Mouse (Mus musculus) MEL (cell line): ENCODE results near the gene Cd151. TPM values are rescaled to one million over a fixed set of nuclear protein-coding genes. Genes with fewer than 3 reads are reported as not detected.

ENCODE experiments used
- DNase-seq: peaks from one replicate; pipeline ENCODE4 v3.0.0; 2011; ENCODE audit warnings: low read depth, low spot score
- H3K27ac ChIP-seq: 2 replicates; pipeline ENCODE4 v1.5.1; 2012; ENCODE audit warnings: low read depth, mild to moderate bottlenecking, control low read depth, low read length, moderate library complexity; ENCODE audit not compliant: control insufficient read depth
- H3K27me3 ChIP-seq, 2 experiments: fragments of 150-350 bp in 1 of 2; sonication (generic) in 1 of 2; 2 replicates each; pipeline ENCODE4 v1.6.1; 2012; ENCODE audit warnings: low read length in 2 of 2, mild to moderate bottlenecking in 2 of 2, improper control_type of control experiment in 1 of 2, moderate library complexity in 1 of 2; ENCODE audit not compliant: insufficient read depth in 2 of 2, control insufficient read depth in 1 of 2
- H3K36me3 ChIP-seq, 2 experiments: 2 replicates each; pipeline ENCODE4 v1.6.1; 2012 to 2014; ENCODE audit warnings: low read length in 2 of 2, improper control_type of control experiment in 1 of 2, inconsistent platforms in 1 of 2, mild to moderate bottlenecking in 1 of 2; ENCODE audit not compliant: insufficient read depth in 2 of 2, control insufficient read depth in 1 of 2
- H3K4me1 ChIP-seq, 2 experiments: fragments of 150-350 bp in 1 of 2; sonication (generic) in 1 of 2; 2 replicates each; pipeline ENCODE4 v1.6.1; 2012; ENCODE audit warnings: low read length in 2 of 2, improper control_type of control experiment in 1 of 2, mild to moderate bottlenecking in 1 of 2; ENCODE audit not compliant: insufficient read depth in 2 of 2, control insufficient read depth in 1 of 2
- H3K4me3 ChIP-seq, 2 experiments: fragments of 150-350 bp in 1 of 2; sonication (generic) in 1 of 2; 2 replicates each; pipeline ENCODE4 v1.5.1; 2012; ENCODE audit warnings: low read depth in 2 of 2, low read length in 2 of 2, mild to moderate bottlenecking in 2 of 2, moderate library complexity in 2 of 2, control low read depth in 1 of 2, improper control_type of control experiment in 1 of 2; ENCODE audit not compliant: control insufficient read depth in 1 of 2, insufficient read depth in 1 of 2
- H3K79me2 ChIP-seq: 2 replicates; pipeline ENCODE4 v1.6.1; 2012; ENCODE audit warnings: mild to moderate bottlenecking, low read length, moderate library complexity; ENCODE audit not compliant: control insufficient read depth, poor library complexity, insufficient read depth
- H3K9ac ChIP-seq: 2 replicates; pipeline ENCODE4 v1.6.1; 2012; ENCODE audit warnings: low read depth, mild to moderate bottlenecking, control low read depth, low read length, moderate library complexity; ENCODE audit not compliant: control insufficient read depth, poor library complexity, severe bottlenecking
- H3K9me3 ChIP-seq: fragments of 150-350 bp; sonication (generic); replicated peaks from 2 replicates; pipeline ENCODE4 v1.6.1; 2012; ENCODE audit warnings: mild to moderate bottlenecking, low read length, improper control_type of control experiment, moderate library complexity; ENCODE audit not compliant: insufficient read depth
- CTCF ChIP-seq, 3 experiments: IDR thresholded peaks in 2 of 3; conservative IDR thresholded peaks in 1 of 3; 2 replicates each; pipeline ENCODE4 v1.5.1; 2011 to 2012; ENCODE audit warnings: low read length in 3 of 3, low read depth in 2 of 3, mild to moderate bottlenecking in 2 of 3, improper control_type of control experiment in 1 of 3, inconsistent platforms in 1 of 3, mixed read lengths in 1 of 3, moderate library complexity in 1 of 3; ENCODE audit not compliant: control insufficient read depth in 1 of 3, insufficient read depth in 1 of 3, poor library complexity in 1 of 3, severe bottlenecking in 1 of 3
- ELF1 ChIP-seq: IDR thresholded peaks from 2 replicates; pipeline ENCODE4 v1.6.1; 2014; ENCODE audit warnings: low read depth, mild to moderate bottlenecking, inconsistent platforms, low read length, improper control_type of control experiment, moderate library complexity
- EP300 ChIP-seq, 2 experiments: IDR thresholded peaks; 2 replicates each; pipeline ENCODE4 v1.6.1; 2011; ENCODE audit warnings: improper control_type of control experiment in 2 of 2, low read length in 2 of 2, low read depth in 1 of 2, mild to moderate bottlenecking in 1 of 2
- MAFK ChIP-seq: IDR thresholded peaks from 2 replicates; pipeline ENCODE4 v1.6.1; 2011; ENCODE audit warnings: low read depth, mild to moderate bottlenecking, low read length, improper control_type of control experiment, borderline replicate concordance
- MXI1 ChIP-seq: IDR thresholded peaks from 2 replicates; pipeline ENCODE4 v1.6.1; 2011; ENCODE audit warnings: mild to moderate bottlenecking, low read depth, low read length, improper control_type of control experiment
- POLR2AphosphoS2 ChIP-seq: IDR thresholded peaks from 2 replicates; pipeline ENCODE4 v1.6.1; 2011; ENCODE audit warnings: low read length, improper control_type of control experiment
- RAD21 ChIP-seq: IDR thresholded peaks from 2 replicates; pipeline ENCODE4 v1.6.1; 2011; ENCODE audit warnings: mild to moderate bottlenecking, low read depth, low read length, improper control_type of control experiment
- RCOR1 ChIP-seq: IDR thresholded peaks from 2 replicates; pipeline ENCODE4 v1.6.1; 2012; ENCODE audit warnings: low read depth, mild to moderate bottlenecking, inconsistent platforms, low read length, improper control_type of control experiment
- SMC3 ChIP-seq: IDR thresholded peaks from 2 replicates; pipeline ENCODE4 v1.6.1; 2011; ENCODE audit warnings: low read depth, low read length, improper control_type of control experiment
- TAL1 ChIP-seq: IDR thresholded peaks from 2 replicates; pipeline ENCODE4 v1.6.1; 2012; ENCODE audit warnings: mild to moderate bottlenecking, inconsistent platforms, low read length, moderate library complexity, mixed read lengths
- TBP ChIP-seq: IDR thresholded peaks from 2 replicates; pipeline ENCODE4 v1.8.0; 2011; ENCODE audit warnings: low read depth, low read length, improper control_type of control experiment
- UBTF ChIP-seq: IDR thresholded peaks from 2 replicates; pipeline ENCODE4 v1.6.1; 2012; ENCODE audit warnings: low read depth, mild to moderate bottlenecking, inconsistent platforms, low read length, improper control_type of control experiment, moderate library complexity, borderline replicate concordance; ENCODE audit not compliant: insufficient read depth
- ZC3H11A ChIP-seq: IDR thresholded peaks from 2 replicates; pipeline ENCODE4 v1.6.1; 2012; ENCODE audit warnings: low read depth, mild to moderate bottlenecking, inconsistent platforms, low read length, improper control_type of control experiment
- polyA plus RNA-seq, 2 experiments: library from polyadenylated mRNA; stranded (reverse) in 1 of 2; unstranded in 1 of 2; fragments of >175 nt in 1 of 2; fragments of >200 nt in 1 of 2; gene quantifications; 2 replicates each; pipeline versions ENCODE4 v1.2.1 to v1.2.4; 2012; ENCODE audit warnings: low replicate concordance in 2 of 2, low read depth in 1 of 2; ENCODE audit not compliant: insufficient read length in 2 of 2, insufficient read depth in 1 of 2, missing spikeins in 1 of 2
- total RNA-seq: library from RNA; depleted of rRNA; stranded (reverse); fragments of 300-350 nt; gene quantifications from 2 replicates; pipeline ENCODE4 v1.2.3, GENCODE M21; 2012

Gene Cd151
- total and polyA plus RNA-seq, 3 experiments, result 40.6 to 86.6 TPM; not detected in 1

- Histone ChIP-seq H3K9ac (no peak overlapping the region), H3K4me3 (no peak overlapping the region), H3K27me3 (no peaks in the 10 kb centered on the region), H3K27ac (no peak overlapping the region), H3K9me3 (no peaks in the 10 kb centered on the region), H3K36me3 (no peaks in the 10 kb centered on the region), H3K4me1 (no peaks in the 10 kb centered on the region), H3K79me2 (no peaks in the 10 kb centered on the region)
- TF ChIP-seq UBTF (no peak), ELF1 (no peak), ZC3H11A (no peak), TAL1 (no peak), SMC3 (no peak), CTCF (IDR thresholded peaks at IDR 0.05 in 2 of 3, conservative IDR thresholded peaks at IDR 0.05 in 1 of 3; ENCODE audit: control insufficient read depth in 1 of 3, insufficient read depth in 1 of 3, low read depth in 2 of 3, low read length in 3 of 3, poor library complexity in 1 of 3, severe bottlenecking in 1 of 3) (no peak)
- no peak for DNase-seq
Observed at GRCm38 (mm10) chr7:141508160-141508559, 41.0 kb downstream of the Cd151 start.

- Histone ChIP-seq H3K9ac (no peak overlapping the region), H3K27me3 (no peaks in the 10 kb centered on the region), H3K36me3 (no peaks in the 10 kb centered on the region), H3K4me3 (no peak overlapping the region), H3K9me3 (no peaks in the 10 kb centered on the region)
- no peak for TF ChIP-seq MXI1
- no peak for TF ChIP-seq MAFK
- no peak for TF ChIP-seq RCOR1
- no peak for TF ChIP-seq EP300 (IDR thresholded peaks at IDR 0.05; ENCODE audit: low read depth in 1 of 2, low read length in 2 of 2)
- no peak for TF ChIP-seq POLR2AphosphoS2
- no peak for TF ChIP-seq TBP
- TF ChIP-seq, all 39 proteins: peak for 0
- Histone ChIP-seq H3K27ac (no peak overlapping the region), H3K79me2 (no peaks in the 10 kb centered on the region), H3K4me1 (no peaks in the 10 kb centered on the region)
- no peak for DNase-seq
Observed at GRCm38 (mm10) chr7:141510196-141510595, 43.0 kb downstream of the Cd151 start.

- H3K79me2 ChIP-seq, result no peaks in the 10 kb centered on the region
- H3K9ac ChIP-seq, result no peak overlapping the region
- no peaks in the 10 kb centered on the region for H3K36me3 ChIP-seq
- H3K4me1 ChIP-seq, result no peaks in the 10 kb centered on the region
- H3K4me3 ChIP-seq, result no peak overlapping the region
- DNase-seq, result no peak
- H3K27ac ChIP-seq, result no peak overlapping the region
- no peak for TF ChIP-seq RAD21
- TF ChIP-seq MAFK, result no peak
- TF ChIP-seq UBTF, result no peak
- H3K9me3 ChIP-seq, result no peaks in the 10 kb centered on the region
- H3K27me3 ChIP-seq, result no peaks in the 10 kb centered on the region
Observed at GRCm38 (mm10) chr7:141510681-141511191, 43.5 kb downstream of the Cd151 start.
